Mouse (Mus musculus) intestine, embryonic 14.5 days (tissue): Measurements from ENCODE around the gene Eif4e. TPM values are rescaled to one million over a fixed set of nuclear protein-coding genes. Genes with fewer than 3 reads are reported as not detected.

Source experiments
- ATAC-seq: fragments of 200-750 bp; cut with Nextera tagmentation; replicated peaks from 2 replicates; pipeline ENCODE4 v1.8.0; 2017; ENCODE audit warnings: low read depth, moderate number of reproducible peaks, moderate TSS enrichment, moderate library complexity; ENCODE audit not compliant: low FRiP score, low TSS enrichment
- DNase-seq: peaks from one replicate; pipeline ENCODE4 v3.0.0-alpha.2; 2018; ENCODE audit warnings: low spot score
- H3K27ac ChIP-seq: fragments of 300-500 bp; sonication (generic); 2 replicates; pipeline ENCODE4 v1.5.1; 2014; ENCODE audit warnings: low read depth, mild to moderate bottlenecking, control low read depth
- H3K27me3 ChIP-seq: fragments of 300-500 bp; sonication (generic); replicated peaks from 2 replicates; pipeline ENCODE4 v1.6.1; 2014; ENCODE audit warnings: low read length, control low read depth; ENCODE audit not compliant: control insufficient read depth, insufficient read depth
- H3K36me3 ChIP-seq: fragments of 300-500 bp; sonication (generic); 2 replicates; pipeline ENCODE4 v1.6.1; 2014; ENCODE audit warnings: low read length, control low read depth; ENCODE audit not compliant: control insufficient read depth, insufficient read depth
- H3K4me1 ChIP-seq: fragments of 300-500 bp; sonication (generic); replicated peaks from 2 replicates; pipeline ENCODE4 v1.6.1; 2014; ENCODE audit warnings: low read length, control low read depth, mixed read lengths; ENCODE audit not compliant: control insufficient read depth, insufficient read depth
- H3K4me2 ChIP-seq: fragments of 300-500 bp; sonication (generic); 2 replicates; pipeline ENCODE4 v1.6.1; 2014; ENCODE audit warnings: low read length
- H3K4me3 ChIP-seq: fragments of 300-500 bp; sonication (generic); 2 replicates; pipeline ENCODE4 v1.5.1; 2014; ENCODE audit warnings: low read depth, low read length, control low read depth, mixed read lengths
- H3K9ac ChIP-seq: fragments of 300-500 bp; sonication (generic); 2 replicates; pipeline ENCODE4 v1.6.1; 2014; ENCODE audit warnings: mild to moderate bottlenecking, low read length
- H3K9me3 ChIP-seq: fragments of 300-500 bp; sonication (generic); 2 replicates; pipeline ENCODE4 v1.6.1; 2016; ENCODE audit warnings: low read length, control low read depth; ENCODE audit not compliant: control insufficient read depth
- WGBS: fragments of 180-500 bp; shearing (Covaris S2); extraction: QIAGEN DNeasy Blood & Tissue Kit; methylation state at CpG from one replicate; pipeline ENCODE4 v1.1.7; 2014; 5-methylcytosine and 5-hydroxymethylcytosine counted together
- polyA plus RNA-seq: library from polyadenylated mRNA; unstranded; fragments of >200 nt; fragmentation: Nextera tagmentation; extraction: Ambion mirVana; gene quantifications from 2 replicates; pipeline ENCODE4 v1.2.1, GENCODE M21; 2014

Gene Eif4e
- polyA plus RNA-seq, 1 experiment from 2014 or later = 345 TPM

GRCm38 (mm10) chr3:138494565-138494964 is 31.4 kb upstream of the Eif4e start:
- Histone ChIP-seq H3K4me2 (no peak overlapping the region), H3K4me1 (no peaks in the 10 kb centered on the region), H3K36me3 (no peaks in the 10 kb centered on the region), H3K4me3 (no peak overlapping the region), H3K27ac (no peak overlapping the region), H3K27me3 (no peaks in the 10 kb centered on the region), H3K9ac (no peak overlapping the region), H3K9me3 (no peaks in the 10 kb centered on the region)
- ATAC-seq = no peak
- 38% methylated on average over 1 of the region's 1 CpGs for WGBS
- DNase-seq = no peak

GRCm38 (mm10) chr3:138495166-138496145 is 30.5 kb upstream of the Eif4e start:
- no peaks in the 10 kb centered on the region for H3K36me3 ChIP-seq
- no peaks in the 10 kb centered on the region for H3K9me3 ChIP-seq

GRCm38 (mm10) chr3:138498731-138499130 is 27.2 kb upstream of the Eif4e start:
- ATAC-seq (no peak), DNase-seq (no peak)
- H3K36me3 ChIP-seq = no peaks in the 10 kb centered on the region
- WGBS = 55% methylated on average over 4 of the region's 4 CpGs
- H3K4me3 ChIP-seq = no peak overlapping the region
- H3K9ac ChIP-seq = no peak overlapping the region
- H3K9me3 ChIP-seq = no peaks in the 10 kb centered on the region
- H3K4me1 ChIP-seq = no peaks in the 10 kb centered on the region
- no peak overlapping the region for H3K4me2 ChIP-seq
- no peaks in the 10 kb centered on the region for H3K27me3 ChIP-seq
- no peak overlapping the region for H3K27ac ChIP-seq

More at GRCm38 (mm10) chr3:138495166-138496145, 30.5 kb upstream of the Eif4e start:
- no peak overlapping the region for H3K4me2 ChIP-seq
- WGBS = 81% methylated on average over 11 of the region's 11 CpGs
- no peaks in the 10 kb centered on the region for H3K27me3 ChIP-seq
- no peak for DNase-seq
- H3K9ac ChIP-seq = no peak overlapping the region
- ATAC-seq = no peak
- no peak overlapping the region for H3K27ac ChIP-seq
- H3K4me1 ChIP-seq = no peaks in the 10 kb centered on the region
- H3K4me3 ChIP-seq = no peak overlapping the region

GRCm38 (mm10) chr3:138499854-138500740 is 25.9 kb upstream of the Eif4e start:
- ATAC-seq = no peak
- 74% methylated on average over 15 of the region's 15 CpGs for WGBS
- Histone ChIP-seq H3K4me1 (no peaks in the 10 kb centered on the region), H3K9me3 (no peaks in the 10 kb centered on the region), H3K9ac (no peak overlapping the region), H3K4me3 (no peak overlapping the region), H3K27ac (no peak overlapping the region), H3K4me2 (no peak overlapping the region), H3K36me3 (no peaks in the 10 kb centered on the region), H3K27me3 (no peaks in the 10 kb centered on the region)
- DNase-seq = no peak

- H3K4me3 ChIP-seq = no peak overlapping the region
- DNase-seq = no peak
Observed at GRCm38 (mm10) chr3:138503754-138504153, 22.2 kb upstream of the Eif4e start.

GRCm38 (mm10) chr3:138506749-138507148 is 19.2 kb upstream of the Eif4e start:
- 53% methylated on average over 6 of the region's 6 CpGs for WGBS
- Histone ChIP-seq H3K36me3 (no peaks in the 10 kb centered on the region), H3K9me3 (no peaks in the 10 kb centered on the region), H3K4me3 (no peak overlapping the region), H3K9ac (no peak overlapping the region), H3K4me1 (no peaks in the 10 kb centered on the region), H3K4me2 (no peak overlapping the region), H3K27ac (no peak overlapping the region), H3K27me3 (no peaks in the 10 kb centered on the region)
- DNase-seq = no peak
- no peak for ATAC-seq

More at GRCm38 (mm10) chr3:138503754-138504153, 22.2 kb upstream of the Eif4e start:
- Histone ChIP-seq H3K4me1 (no peaks in the 10 kb centered on the region), H3K4me2 (no peak overlapping the region), H3K36me3 (no peaks in the 10 kb centered on the region), H3K9me3 (no peaks in the 10 kb centered on the region), H3K9ac (no peak overlapping the region), H3K27me3 (no peaks in the 10 kb centered on the region), H3K27ac (no peak overlapping the region)
- no peak for ATAC-seq
- 86% methylated on average over 11 of the region's 11 CpGs for WGBS

- WGBS = 90% methylated on average over 2 of the region's 2 CpGs
- no peak for ATAC-seq
Observed at GRCm38 (mm10) chr3:138509581-138509980, 16.4 kb upstream of the Eif4e start.

GRCm38 (mm10) chr3:138510471-138510870 is 15.5 kb upstream of the Eif4e start:
- Histone ChIP-seq H3K4me3 (no peak overlapping the region), H3K9me3 (no peaks in the 10 kb centered on the region), H3K4me2 (no peak overlapping the region), H3K27ac (no peak overlapping the region), H3K4me1 (no peaks in the 10 kb centered on the region), H3K9ac (no peak overlapping the region), H3K27me3 (no peaks in the 10 kb centered on the region), H3K36me3 (no peaks in the 10 kb centered on the region)
- WGBS = 54% methylated on average over 5 of the region's 5 CpGs
- ATAC-seq = no peak
- DNase-seq = no peak

More at GRCm38 (mm10) chr3:138509581-138509980, 16.4 kb upstream of the Eif4e start:
- H3K4me2 ChIP-seq = no peak overlapping the region
- no peak overlapping the region for H3K4me3 ChIP-seq
- H3K27me3 ChIP-seq = no peaks in the 10 kb centered on the region
- no peaks in the 10 kb centered on the region for H3K36me3 ChIP-seq
- H3K4me1 ChIP-seq = no peaks in the 10 kb centered on the region
- DNase-seq = no peak
- H3K27ac ChIP-seq = no peak overlapping the region
- H3K9ac ChIP-seq = no peak overlapping the region
- H3K9me3 ChIP-seq = no peaks in the 10 kb centered on the region
